Mouse (Mus musculus): ENCODE measurements around the gene Plxdc2. TPM values are rescaled to one million over a fixed set of nuclear protein-coding genes. Genes with fewer than 3 reads are reported as not detected.
"Not testable (repeated sequence)": the region's sequence is repeated elsewhere in the genome, so short reads cannot be mapped to it uniquely, and the experiment has no call there.

Gene Plxdc2
- polyA plus RNA-seq, 1 experiment: 19.9 TPM

DNA sequence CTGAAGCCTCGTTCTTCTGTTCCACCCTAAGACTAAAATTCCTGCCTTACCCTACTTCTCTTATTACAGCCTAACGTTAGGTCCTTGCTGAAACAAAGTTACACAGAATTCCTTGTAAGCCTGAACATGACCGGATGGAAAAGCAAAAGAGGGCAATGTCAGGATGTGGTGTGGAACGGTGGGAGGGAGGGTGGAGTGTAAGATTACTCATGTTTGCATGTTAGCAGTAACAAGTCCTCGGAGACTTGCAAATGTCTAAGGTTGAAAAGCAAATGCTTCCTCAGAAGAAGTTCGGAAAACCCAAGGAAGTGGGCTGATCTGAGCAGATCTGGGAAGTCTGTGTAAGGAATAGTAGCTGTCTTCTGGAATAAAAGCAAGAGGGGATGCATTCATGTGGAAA lies 353.8 kb downstream of the Plxdc2 start:
- no peak overlapping the region for H3K27ac ChIP-seq (replicated peaks; ENCODE audit: low read depth, low read length)
- H3K4me3 ChIP-seq (ENCODE audit: insufficient read depth, low read depth, low read length): no peak overlapping the region
- no peaks in the 10 kb centered on the region for H3K4me1 ChIP-seq (ENCODE audit: control insufficient read depth, insufficient read depth, insufficient read length, low read length)

DNA sequence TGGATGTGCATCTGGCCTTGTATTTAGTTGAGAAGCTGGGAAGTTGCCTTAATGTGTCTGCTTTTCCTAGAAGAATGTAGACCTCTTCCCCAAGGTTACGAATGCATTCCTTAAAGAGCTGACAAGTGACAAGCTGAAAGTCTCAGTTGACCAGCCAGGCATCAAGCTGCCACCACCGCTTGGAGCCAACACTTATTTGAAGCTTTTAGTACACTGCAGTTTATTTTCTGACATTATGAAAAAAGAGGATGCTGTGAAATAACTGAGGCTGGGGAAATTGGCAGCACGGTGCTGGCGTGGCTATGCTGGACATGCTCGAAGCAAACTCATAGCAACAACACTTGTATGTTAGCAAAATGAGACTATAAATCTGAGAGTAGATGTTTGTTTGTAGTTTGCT lies 374.9 kb downstream of the Plxdc2 start:
- Histone ChIP-seq H3K4me1 (ENCODE audit: control insufficient read depth, insufficient read depth, insufficient read length, low read length) (no peaks in the 10 kb centered on the region), H3K27ac (replicated peaks; ENCODE audit: low read depth, low read length) (no peak overlapping the region), H3K4me3 (ENCODE audit: insufficient read depth, low read depth, low read length) (no peak overlapping the region)

DNA sequence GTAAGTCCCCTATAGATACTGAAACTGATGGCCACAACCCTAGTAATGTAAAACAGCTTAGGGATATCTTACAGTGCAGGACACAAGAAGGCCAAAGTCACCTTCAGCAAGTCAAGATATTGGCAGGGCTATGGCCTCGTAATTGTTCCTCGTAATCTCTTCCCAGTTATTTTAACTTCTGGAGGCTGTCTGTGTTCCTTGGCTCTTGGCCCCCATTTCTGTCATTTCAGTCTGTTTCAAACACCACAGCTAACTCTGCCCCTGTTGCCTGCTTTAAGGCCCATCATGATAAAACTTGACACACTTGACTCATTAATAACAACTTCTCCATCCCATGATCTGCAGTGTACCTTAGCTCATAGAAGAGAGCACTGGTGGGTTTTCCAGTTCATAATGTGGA lies 378.3 kb downstream of the Plxdc2 start:
- Histone ChIP-seq H3K27ac (replicated peaks; ENCODE audit: low read depth, low read length) (no peak overlapping the region), H3K4me1 (ENCODE audit: control insufficient read depth, insufficient read depth, insufficient read length, low read length) (no peaks in the 10 kb centered on the region), H3K4me3 (ENCODE audit: insufficient read depth, low read depth, low read length) (no peak overlapping the region)

DNA sequence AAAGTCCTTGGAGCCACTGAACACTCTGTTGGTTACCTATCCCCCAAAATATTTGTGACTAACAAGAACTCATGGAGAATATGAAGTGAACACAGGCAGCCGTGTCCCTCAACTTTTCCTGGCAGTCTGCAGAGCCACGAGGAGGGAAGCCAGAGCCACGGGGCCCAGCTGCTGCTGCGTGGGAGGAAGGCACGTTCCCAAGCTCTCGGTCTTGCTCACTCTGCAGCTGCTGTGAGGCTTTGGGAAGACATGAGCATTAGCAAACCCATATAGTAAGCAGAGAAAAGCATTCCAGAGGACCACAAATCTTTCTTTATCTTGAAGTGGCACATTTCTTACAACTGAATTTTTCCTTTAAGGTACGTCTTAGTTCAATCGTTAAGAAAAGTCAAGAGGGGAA lies 382.1 kb downstream of the Plxdc2 start:
- Histone ChIP-seq H3K27ac (replicated peaks; ENCODE audit: low read depth, low read length) (no peak overlapping the region), H3K4me3 (ENCODE audit: insufficient read depth, low read depth, low read length) (no peak overlapping the region), H3K4me1 (ENCODE audit: control insufficient read depth, insufficient read depth, insufficient read length, low read length) (no peaks in the 10 kb centered on the region)

GRCm38 (mm10) chr2:16741813-16742212 lies 385.7 kb downstream of the Plxdc2 start:
- no peaks in the 10 kb centered on the region for H3K4me1 ChIP-seq (ENCODE audit: control insufficient read depth, insufficient read depth, insufficient read length, low read length)
- no peak overlapping the region for H3K27ac ChIP-seq (replicated peaks; ENCODE audit: low read depth, low read length)
- no peak overlapping the region for H3K4me3 ChIP-seq (ENCODE audit: insufficient read depth, low read depth, low read length)

- Histone ChIP-seq H3K27ac (replicated peaks; ENCODE audit: low read depth, low read length) (no peak overlapping the region), H3K4me1 (ENCODE audit: control insufficient read depth, insufficient read depth, insufficient read length, low read length) (no peaks in the 10 kb centered on the region), H3K4me3 (ENCODE audit: insufficient read depth, low read depth, low read length) (no peak overlapping the region)
These were observed 387.5 kb downstream of the Plxdc2 start for GRCm38 (mm10) chr2:16743568-16743967.

GRCm38 (mm10) chr2:16749302-16749909 lies 393.3 kb downstream of the Plxdc2 start:
- no peak overlapping the region for H3K4me3 ChIP-seq (ENCODE audit: insufficient read depth, low read depth, low read length)
- no peak overlapping the region for H3K27ac ChIP-seq (replicated peaks; ENCODE audit: low read depth, low read length)
- H3K4me1 ChIP-seq (ENCODE audit: control insufficient read depth, insufficient read depth, insufficient read length, low read length): no peaks in the 10 kb centered on the region

- peak overlapping the region; percentile 11; the same call in 1 of the 2 replicates for H3K27ac ChIP-seq (replicated peaks; ENCODE audit: low read depth, low read length)
- H3K4me1 ChIP-seq (ENCODE audit: control insufficient read depth, insufficient read depth, insufficient read length, low read length): peaks cover 3% of the 10 kb centered on the region
- no peak overlapping the region for H3K4me3 ChIP-seq (ENCODE audit: insufficient read depth, low read depth, low read length)
These were observed 401.1 kb downstream of the Plxdc2 start for GRCm38 (mm10) chr2:16757158-16757557.

DNA sequence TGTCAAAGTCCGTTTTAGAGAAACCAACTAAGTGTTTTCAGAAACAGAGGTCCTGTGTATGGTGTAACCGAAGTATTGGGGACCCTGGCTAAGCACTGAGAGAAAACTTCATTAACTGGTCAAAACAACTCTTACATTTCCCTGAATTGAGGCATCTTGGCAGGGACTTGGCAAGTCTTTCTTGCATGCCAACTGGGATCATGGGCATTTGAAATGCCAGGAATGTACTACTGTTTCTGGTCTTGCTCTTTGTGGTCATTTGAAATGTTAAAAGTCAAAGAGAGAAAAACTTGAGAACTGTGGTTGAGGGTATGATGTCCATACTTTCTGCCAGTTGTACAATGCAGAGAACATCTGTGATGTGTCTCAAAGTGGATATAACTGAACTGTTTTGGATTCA lies 403.7 kb downstream of the Plxdc2 start:
- H3K4me1 ChIP-seq (ENCODE audit: control insufficient read depth, insufficient read depth, insufficient read length, low read length): peaks cover 3% of the 10 kb centered on the region
- H3K4me3 ChIP-seq (ENCODE audit: insufficient read depth, low read depth, low read length): no peak overlapping the region
- H3K27ac ChIP-seq (replicated peaks; ENCODE audit: low read depth, low read length): peak overlapping the region; percentile 84

DNA sequence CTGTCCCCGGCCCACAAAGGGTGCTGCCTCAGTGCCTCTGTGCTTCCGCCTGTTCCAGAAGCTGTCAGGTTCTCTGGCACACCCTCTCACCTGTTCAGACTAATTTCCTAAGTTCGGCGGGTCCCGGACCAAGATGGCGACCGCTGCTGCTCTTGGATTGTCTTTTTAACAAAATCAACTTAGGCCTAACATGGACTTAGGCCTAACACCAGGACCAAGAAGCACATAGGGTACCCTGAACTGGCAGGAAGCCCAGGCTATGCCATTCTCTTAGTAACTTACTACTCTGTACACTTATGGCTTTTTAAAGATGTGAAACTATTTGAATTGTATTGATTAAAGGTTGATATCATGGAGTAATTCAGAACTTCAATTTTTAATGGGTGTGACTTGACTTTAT lies 413.0 kb downstream of the Plxdc2 start:
- not testable (repeated sequence) for H3K27ac ChIP-seq (replicated peaks; ENCODE audit: low read depth, low read length); H3K4me1 ChIP-seq (ENCODE audit: control insufficient read depth, insufficient read depth, insufficient read length, low read length); H3K4me3 ChIP-seq (ENCODE audit: insufficient read depth, low read depth, low read length)

- Histone ChIP-seq H3K27ac (replicated peaks; ENCODE audit: low read depth, low read length) (no peak overlapping the region), H3K4me3 (ENCODE audit: insufficient read depth, low read depth, low read length) (no peak overlapping the region), H3K4me1 (ENCODE audit: control insufficient read depth, insufficient read depth, insufficient read length, low read length) (no peaks in the 10 kb centered on the region)
These were observed 417.5 kb downstream of the Plxdc2 start for GRCm38 (mm10) chr2:16773398-16774113.

GRCm38 (mm10) chr2:16774114-16774433 lies 418.0 kb downstream of the Plxdc2 start:
- H3K4me1 ChIP-seq (ENCODE audit: control insufficient read depth, insufficient read depth, insufficient read length, low read length): no peaks in the 10 kb centered on the region
- no peak overlapping the region for H3K27ac ChIP-seq (replicated peaks; ENCODE audit: low read depth, low read length)
- no peak overlapping the region for H3K4me3 ChIP-seq (ENCODE audit: insufficient read depth, low read depth, low read length)

DNA sequence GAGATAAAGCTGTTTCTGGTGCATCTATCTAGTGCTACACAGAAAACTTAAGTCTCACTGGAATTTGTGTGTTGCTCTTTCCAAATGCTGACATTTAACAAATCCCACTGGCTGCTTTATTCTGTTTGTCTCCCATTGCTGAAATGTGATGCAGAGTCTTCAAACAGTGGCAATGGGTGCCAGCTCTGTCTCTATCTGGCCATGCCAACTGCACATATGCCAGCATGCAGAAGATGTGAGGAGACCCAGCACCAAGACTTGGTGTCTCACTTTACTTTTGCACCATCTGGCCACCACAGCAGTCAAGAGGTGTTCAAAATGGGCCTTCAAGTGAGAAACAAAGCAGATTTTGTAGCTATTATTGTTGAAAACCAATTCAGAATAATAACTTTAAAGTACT lies 439.2 kb downstream of the Plxdc2 start:
- Histone ChIP-seq H3K27ac (replicated peaks; ENCODE audit: low read depth, low read length) (no peak overlapping the region), H3K4me1 (ENCODE audit: control insufficient read depth, insufficient read depth, insufficient read length, low read length) (no peaks in the 10 kb centered on the region), H3K4me3 (ENCODE audit: insufficient read depth, low read depth, low read length) (no peak overlapping the region)
